Comparison of ENCODE assay signal across 9 mouse cellular contexts in genomic region chr14:76513395-76514049, GRCm38 (mm10). TPM values are rescaled to one million over a fixed set of nuclear protein-coding genes. Genes with fewer than 3 reads are reported as not detected.
DNase-seq lines count a peak whose midpoint lies in the region; ATAC-seq and TF ChIP-seq lines count a peak whose summit lies in the region.
"Had no signal": no experiment of that assay in that cellular context is flagged by ENCODE, and none has a peak within 500 bp of the region (broad histone marks: within the 10 kb centered on the region; RNA-seq: fewer than 3 reads in every experiment).

No protein-coding gene starts in this region.

- intact Hi-C loops in heart, postnatal 25 days (cut with DNase I), result loop anchor here (5.0 kb wide), 1 partner anchor 79 kb away; no protein-coding TSS in a partner anchor

- 38% methylated on average over 11 of the region's 11 CpGs for WGBS in heart, embryonic 15.5 days
- WGBS in hindbrain, embryonic 13.5 days, result 13% methylated on average over 11 of the region's 11 CpGs
- WGBS in midbrain, embryonic 13.5 days, result 9% methylated on average over 11 of the region's 11 CpGs

- H3K4me2 ChIP-seq in heart, embryonic 15.5 days, result 0 out of 2 replicates have a peak overlapping the region, but pooled peaks have one; percentile 1
- peak overlapping the region; percentile 23; the same call in 1 of the 2 replicates for H3K4me2 ChIP-seq in hindbrain, embryonic 13.5 days
- peak overlapping the region; percentile 28 for H3K4me2 ChIP-seq in midbrain, embryonic 13.5 days (replicated peaks)

- 0 out of 2 replicates have a peak overlapping the region, but pooled peaks have one; percentile 28 for H3K27ac ChIP-seq in heart, embryonic 15.5 days
- H3K27ac ChIP-seq in hindbrain, embryonic 13.5 days, result peak overlapping the region; percentile 49; the same call in 1 of the 2 replicates
- peak overlapping the region; percentile 52; the same call in 1 of the 2 replicates for H3K27ac ChIP-seq in midbrain, embryonic 13.5 days

- no peak for TF ChIP-seq CTCF in brain, embryonic 14.5 days (IDR thresholded peaks at IDR 0.05; ENCODE audit: borderline replicate concordance, extremely low read depth, insufficient read depth, insufficient read length)

- no peak for TF ChIP-seq POLR2A in brain, embryonic 14.5 days (IDR thresholded peaks at IDR 0.05; ENCODE audit: borderline replicate concordance, extremely low read depth, insufficient read depth, insufficient read length, poor library complexity, severe bottlenecking)

- no peaks in the 10 kb centered on the region for H3K9me3 ChIP-seq in heart, embryonic 15.5 days (replicated peaks)
- H3K9me3 ChIP-seq in hindbrain, embryonic 13.5 days, result no peaks in the 10 kb centered on the region
- H3K9me3 ChIP-seq in midbrain, embryonic 13.5 days, result no peaks in the 10 kb centered on the region

- no peak for DNase-seq in heart, postnatal 25 days (ENCODE audit: low spot score)
- DNase-seq in brain, embryonic 14.5 days (ENCODE audit: low read depth), result peak; percentile 75
- DNase-seq in right cerebral cortex, postnatal 36 days (ENCODE audit: low spot score in 2 of 2), result no peak
- no peak for DNase-seq in natural killer cell, adult 2 months (ENCODE audit: low spot score in 2 of 2)
- DNase-seq: thymus, postnatal 4 days had no signal

- no peak for ATAC-seq in heart, embryonic 15.5 days (replicated peaks; ENCODE audit: insufficient number of reproducible peaks, insufficient read depth, low FRiP score, low read depth)
- ATAC-seq in hindbrain, embryonic 13.5 days (ENCODE audit: low FRiP score), result 0 out of 2 replicates have a peak, but pooled peaks have one; percentile 57
- ATAC-seq in midbrain, embryonic 13.5 days, result peak; percentile 78
- ATAC-seq in inflammation-experienced regulatory T-cells, adult 6 months, result no peak

- no peaks in the 10 kb centered on the region for H3K27me3 ChIP-seq in heart, embryonic 15.5 days
- no peaks in the 10 kb centered on the region for H3K27me3 ChIP-seq in hindbrain, embryonic 13.5 days
- H3K27me3 ChIP-seq in midbrain, embryonic 13.5 days, result peaks cover 15% of the 10 kb centered on the region; the same call in 1 of the 2 replicates

- H3K4me1 ChIP-seq in heart, embryonic 15.5 days (replicated peaks), result peaks cover 25% of the 10 kb centered on the region
- peaks cover 15% of the 10 kb centered on the region for H3K4me1 ChIP-seq in hindbrain, embryonic 13.5 days (replicated peaks)
- H3K4me1 ChIP-seq in midbrain, embryonic 13.5 days (replicated peaks), result peaks cover 30% of the 10 kb centered on the region

- no peak overlapping the region for H3K4me3 ChIP-seq in heart, embryonic 15.5 days
- H3K4me3 ChIP-seq in hindbrain, embryonic 13.5 days, result no peak overlapping the region
- no peak overlapping the region for H3K4me3 ChIP-seq in midbrain, embryonic 13.5 days (replicated peaks)

- H3K36me3 ChIP-seq in heart, embryonic 15.5 days, result no peaks in the 10 kb centered on the region
- H3K36me3 ChIP-seq in hindbrain, embryonic 13.5 days, result peaks cover 12% of the 10 kb centered on the region
- H3K36me3 ChIP-seq in midbrain, embryonic 13.5 days, result peaks cover 11% of the 10 kb centered on the region

- no peak overlapping the region for H3K9ac ChIP-seq in heart, embryonic 15.5 days
- H3K9ac ChIP-seq in hindbrain, embryonic 13.5 days, result peak overlapping the region; percentile 26; the same call in 1 of the 2 replicates
- 0 out of 2 replicates have a peak overlapping the region, but pooled peaks have one; percentile 12 for H3K9ac ChIP-seq in midbrain, embryonic 13.5 days (replicated peaks)

RNA-seq across cellular contexts. Expression of gene Serp2, which starts 43.2 kb away (rescaled TPM):
- polyA plus RNA-seq in heart, embryonic 15.5 days (2015; fragmentation: Nextera tagmentation; extraction: Ambion mirVana), result 7.1 and 8.2 TPM in 2 replicates
- total RNA-seq in heart, postnatal 25 days (2021), result 1 to 10 TPM in 1 of 2 experiments, under 1 TPM in 1; 0.47 to 1.0 TPM
- 115 and 121 TPM in 2 replicates for polyA plus RNA-seq in brain, embryonic 14.5 days (2012; rRNA removed)
- 128 and 133 TPM in 2 replicates for polyA plus RNA-seq in hindbrain, embryonic 13.5 days (2015; fragmentation: Nextera tagmentation; extraction: Ambion mirVana)
- polyA plus RNA-seq in midbrain, embryonic 13.5 days (2015; fragmentation: Nextera tagmentation; extraction: Ambion mirVana), result 102 and 109 TPM in 2 replicates
- 10 to 100 TPM in 1 of 3 experiments, 1 to 10 TPM in 2; 1.5 to 11.1 (median 2.5) TPM for polyA plus RNA-seq in inflammation-experienced regulatory T-cells, adult 6 months (2017; shearing (Covaris generic))

Comparison
In these comparisons a context has a peak if more than half of its experiments do, and no peak if none do; other contexts are left out.
1. ATAC-seq: peak in hindbrain, embryonic 13.5 days (single experiment) and midbrain, embryonic 13.5 days (single experiment); none in heart, embryonic 15.5 days (single experiment) and inflammation-experienced regulatory T-cells, adult 6 months (single experiment).
2. Peak in every context shown above with its lines, with median percentiles within 50 percentile points of each other: H3K27ac ChIP-seq and H3K4me2 ChIP-seq.